Mouse (Mus musculus) lung, adult 18-20 months (tissue): ENCODE measurements around the gene Hnrnpdl.

Experiments used
- DNase-seq, 2 experiments: peaks; one replicate each; pipeline ENCODE4 v3.0.0; 2022; ENCODE audit warnings: mixed read lengths in 2 of 2

Gene Hnrnpdl

DNA sequence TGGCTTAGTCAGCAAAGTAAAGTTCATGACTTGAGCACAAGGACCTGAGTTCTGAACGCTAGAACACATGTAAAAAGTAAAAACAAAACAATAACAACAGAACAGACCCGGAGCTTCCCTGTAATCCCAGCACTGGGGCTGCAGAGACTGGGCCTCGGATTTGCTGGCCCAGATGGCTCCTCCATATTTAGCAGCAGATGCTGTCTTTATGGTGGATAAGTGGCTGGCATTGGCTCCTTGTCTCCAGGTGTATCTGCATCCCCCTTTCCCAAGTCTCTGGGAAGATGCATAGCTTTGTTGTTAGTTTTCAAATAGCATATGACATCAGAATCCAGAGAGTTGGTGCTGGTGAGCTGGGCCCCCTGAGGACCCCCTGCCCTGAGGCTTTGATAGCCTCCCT is 6.6 kb upstream of the Hnrnpdl start:
- no peak for DNase-seq

DNA sequence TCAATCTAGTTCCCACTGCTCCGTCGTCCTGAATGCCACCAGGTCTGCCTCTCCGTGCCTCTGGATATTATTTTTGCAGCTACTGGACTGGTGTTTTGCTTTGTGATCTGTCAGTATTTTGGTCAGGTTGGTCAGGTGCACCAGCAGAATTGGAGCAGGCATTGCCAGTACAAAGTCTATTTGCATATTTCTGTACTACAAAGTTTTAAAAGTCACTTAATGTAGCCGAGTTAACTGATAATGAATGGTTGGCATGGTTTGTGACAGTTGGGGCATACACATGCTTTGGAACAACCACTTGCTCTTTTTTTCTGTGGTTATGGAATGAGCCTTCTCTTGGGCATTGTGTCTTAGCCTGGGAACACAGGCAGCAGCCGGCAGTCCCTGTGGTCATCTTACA is 5.2 kb upstream of the Hnrnpdl start:
- no peak for DNase-seq

DNA sequence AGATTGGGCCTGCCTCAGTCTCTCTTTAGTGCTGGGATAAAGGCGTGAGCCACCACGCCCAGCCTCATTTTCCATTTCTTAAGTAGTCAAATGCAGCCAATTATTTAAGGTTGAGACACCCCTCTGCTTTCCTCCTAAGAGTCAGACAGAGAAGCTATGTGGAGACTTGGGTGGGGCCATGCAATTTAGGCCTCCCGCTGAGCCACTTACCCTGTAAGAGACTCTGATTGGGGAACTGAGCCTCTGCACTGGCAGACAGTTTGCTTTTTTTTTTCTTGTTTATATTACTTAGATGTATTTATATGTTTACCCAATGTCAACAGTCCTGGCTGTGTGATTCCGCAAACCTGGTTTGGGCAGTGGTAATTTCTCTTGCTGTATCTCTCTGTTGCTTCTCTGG is 4.6 kb upstream of the Hnrnpdl start:
- DNase-seq, result peak; percentile 17 to 27

DNA sequence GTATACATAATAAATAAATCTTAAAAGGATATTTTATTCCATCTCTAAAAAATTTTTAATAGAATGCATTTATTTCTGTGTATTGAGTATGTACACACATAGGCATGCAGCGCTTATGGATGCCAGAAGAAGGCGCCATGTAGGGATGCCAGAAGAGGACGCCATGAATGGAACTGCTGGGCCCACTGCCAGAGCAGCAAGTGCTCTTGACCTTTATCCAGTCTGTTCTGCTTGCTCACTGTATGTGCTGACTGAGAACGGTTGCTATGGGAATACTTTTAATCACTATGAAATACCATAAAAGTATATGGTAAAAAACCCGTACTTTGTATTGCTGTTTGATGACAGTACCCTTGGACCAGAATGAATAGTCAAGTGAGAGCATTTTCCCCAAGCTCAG is 3.9 kb upstream of the Hnrnpdl start:
- DNase-seq, result peak; percentile 84 to 90

DNA sequence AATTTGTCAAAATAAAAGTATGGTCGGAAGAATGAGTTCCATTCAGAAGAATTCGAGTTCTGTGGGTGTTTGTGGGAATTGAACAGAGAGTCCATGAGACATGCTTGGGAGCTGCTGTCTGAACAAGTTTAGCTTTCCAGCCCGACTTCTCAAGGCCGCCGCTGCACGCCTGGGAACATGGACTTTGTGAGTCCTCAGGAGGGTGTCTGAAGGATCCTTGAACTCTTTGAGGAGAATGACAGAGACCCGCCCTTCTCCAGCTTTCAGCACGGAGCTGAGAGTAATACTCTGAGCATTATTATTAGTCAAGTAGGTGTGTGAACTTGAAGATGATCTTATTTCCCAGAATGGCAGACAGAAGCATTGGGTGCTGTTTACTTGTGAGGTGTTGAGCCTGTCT is 3.0 kb upstream of the Hnrnpdl start:
- peak; percentile 21 to 43 for DNase-seq

DNA sequence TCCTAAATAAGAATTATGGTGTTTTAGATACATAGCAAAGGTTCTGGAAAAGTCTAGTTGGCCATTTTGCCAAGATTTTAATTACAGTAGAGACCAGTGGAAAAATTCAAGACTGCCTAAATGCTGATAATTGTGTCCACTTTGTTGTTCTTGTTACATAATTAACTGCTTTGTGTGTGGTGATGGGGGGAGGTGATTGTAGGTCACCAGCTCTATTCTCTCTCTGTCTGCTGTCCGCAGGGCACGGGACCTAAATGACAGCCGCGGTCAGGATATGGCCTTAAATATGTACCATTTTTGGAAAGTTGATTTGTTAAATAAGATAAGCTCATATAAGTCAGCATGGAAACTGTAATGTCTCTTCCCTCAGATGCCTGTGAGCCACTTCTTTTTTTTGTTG is 1.8 kb upstream of the Hnrnpdl start:
- DNase-seq, result no peak

DNA sequence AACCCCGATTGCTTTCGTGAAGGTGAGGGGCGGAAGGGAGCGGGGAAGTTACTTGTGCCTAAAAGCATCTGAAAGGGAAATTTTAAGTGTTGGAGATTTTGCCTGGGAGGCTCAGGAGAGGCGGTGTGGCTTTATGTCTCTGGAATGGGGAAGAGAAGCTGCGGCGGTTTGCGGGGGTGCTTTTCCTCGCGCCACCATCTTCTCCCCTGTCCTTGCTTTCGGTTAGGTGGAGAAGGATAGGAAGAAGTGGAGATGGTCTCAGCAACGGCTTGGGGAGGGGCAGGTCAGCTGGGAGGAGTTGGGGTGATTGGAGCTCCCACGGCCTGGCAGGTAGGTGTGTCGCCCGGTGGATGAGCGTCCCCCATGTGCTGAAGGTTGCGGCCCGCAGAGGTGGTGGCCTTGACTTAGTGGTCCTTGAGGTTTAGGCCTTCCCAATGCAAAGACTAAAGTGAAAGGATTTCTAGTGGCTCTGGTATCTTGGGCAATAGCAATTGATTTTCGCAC is 869 bp upstream of the Hnrnpdl start:
- DNase-seq, result peak; percentile 23 to 25

DNA sequence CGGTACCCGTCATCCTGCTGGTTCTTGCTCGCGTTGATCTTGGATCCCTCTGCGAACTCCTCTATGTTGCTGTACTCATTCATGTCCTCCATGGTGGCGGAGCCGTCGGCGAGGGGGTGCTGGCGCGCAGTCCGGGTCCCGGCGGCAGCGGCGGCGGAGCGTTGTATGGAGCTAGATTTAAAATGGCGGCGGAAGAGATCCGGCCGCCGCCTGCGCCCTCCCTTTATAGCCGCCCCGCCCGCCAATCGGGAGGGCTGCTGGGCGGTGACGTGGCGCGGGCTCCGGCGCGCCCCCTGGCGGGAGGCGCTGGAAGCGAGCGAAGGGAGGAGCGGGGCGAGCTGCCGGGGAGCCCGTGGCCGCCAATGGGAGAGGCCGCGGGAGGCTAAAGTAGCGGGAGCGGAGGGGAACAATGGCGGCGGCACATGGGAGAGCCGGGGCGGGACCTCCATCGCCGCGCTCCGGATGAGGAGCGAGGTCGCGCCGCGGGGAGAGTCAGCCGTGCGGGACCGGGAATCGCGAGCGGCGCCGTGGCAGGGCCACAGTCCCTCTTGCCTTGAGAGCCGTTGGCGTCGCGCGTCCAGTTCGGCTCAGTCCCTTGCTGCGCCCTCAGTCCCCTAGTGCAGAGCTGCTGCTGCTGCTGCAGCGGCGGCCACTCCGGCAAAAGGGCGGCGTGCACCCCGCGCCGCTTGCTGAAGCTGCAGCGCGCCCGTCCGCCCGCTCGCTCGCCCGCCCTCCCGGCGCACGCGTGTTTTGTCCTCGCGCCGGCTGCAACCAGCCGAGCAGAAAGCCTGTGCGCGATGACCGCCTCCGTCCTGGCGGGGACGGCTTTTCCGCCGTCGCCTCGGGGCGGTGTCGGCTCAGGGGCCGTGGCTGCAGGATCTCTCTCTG is 506 bp downstream of the Hnrnpdl start:
- peak; percentile 95 to 96 for DNase-seq

DNA sequence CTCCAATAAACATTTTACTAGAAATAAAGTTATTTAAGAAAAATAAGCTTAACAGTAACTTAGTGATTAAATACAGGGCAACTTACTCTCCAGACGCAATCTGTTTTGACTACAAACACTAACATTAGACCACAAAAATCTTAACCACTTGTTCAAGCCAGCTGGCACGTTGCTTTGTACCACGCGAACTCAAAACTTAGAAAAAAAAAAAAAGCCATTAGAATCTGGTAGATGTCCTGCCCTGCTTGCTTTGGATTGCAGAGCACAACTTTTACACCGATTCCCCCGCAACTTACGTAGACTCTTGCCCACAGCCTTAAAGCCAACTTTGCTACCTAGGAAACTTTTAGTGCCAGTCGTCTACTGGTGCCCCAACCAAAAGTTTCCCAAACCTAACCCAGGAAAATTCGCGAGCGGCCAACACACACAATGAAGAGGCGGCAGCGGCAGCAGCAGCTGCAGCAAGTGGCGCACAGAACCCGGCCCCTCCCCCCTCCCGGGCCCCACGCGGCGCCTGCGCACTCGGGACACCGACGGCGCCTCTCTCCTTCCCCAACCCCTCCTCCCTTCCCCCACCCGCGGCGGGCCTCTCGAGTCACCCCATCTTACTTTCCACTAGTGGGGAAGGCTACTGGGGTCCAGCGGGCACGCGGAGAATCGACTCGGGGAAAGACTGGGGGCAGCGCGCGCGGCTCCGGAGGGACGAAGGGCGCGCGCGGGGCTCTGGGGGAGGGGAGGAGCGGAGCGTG is 1.3 kb downstream of the Hnrnpdl start:
- DNase-seq, result peak; percentile 88 to 92

DNA sequence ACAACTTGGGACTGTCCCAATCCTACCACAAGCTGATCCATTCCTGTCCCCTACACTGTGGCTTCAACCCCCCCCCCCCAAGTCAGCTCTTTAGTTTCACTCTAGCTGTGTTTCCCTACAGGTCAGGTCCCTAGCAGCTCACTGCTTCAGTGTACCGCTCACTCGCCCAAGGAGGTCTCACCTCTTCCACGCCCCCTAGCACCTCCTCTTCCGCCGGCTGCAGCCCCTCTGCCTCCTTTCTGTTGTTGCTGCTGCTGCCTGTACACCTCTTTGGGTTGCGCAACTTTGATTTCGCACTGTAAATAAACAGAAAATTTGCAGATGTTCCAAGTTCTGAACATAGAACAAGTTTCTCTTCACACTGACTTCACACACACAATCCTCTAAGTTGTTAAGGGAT is 2.8 kb downstream of the Hnrnpdl start:
- peak; percentile 20 to 44 for DNase-seq

DNA sequence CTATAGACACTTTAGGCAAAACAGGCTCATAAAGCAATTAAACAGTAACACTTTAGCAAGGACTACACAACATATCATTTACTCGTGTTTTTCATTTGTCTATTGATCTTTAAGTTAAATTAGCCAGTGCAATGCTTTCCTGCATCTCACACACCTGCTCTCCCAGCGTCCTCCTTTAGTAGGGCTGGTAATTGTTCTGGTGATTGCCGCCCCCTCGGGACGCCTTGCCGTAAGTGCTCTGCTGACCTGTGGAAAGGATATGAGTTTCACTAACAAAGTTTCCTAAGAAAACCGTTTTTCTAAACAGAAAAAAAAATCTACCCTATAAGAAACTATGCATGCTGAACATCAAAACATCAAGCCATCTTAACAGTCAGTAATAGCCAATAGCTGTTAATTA is 3.5 kb downstream of the Hnrnpdl start:
- DNase-seq, result no peak

DNA sequence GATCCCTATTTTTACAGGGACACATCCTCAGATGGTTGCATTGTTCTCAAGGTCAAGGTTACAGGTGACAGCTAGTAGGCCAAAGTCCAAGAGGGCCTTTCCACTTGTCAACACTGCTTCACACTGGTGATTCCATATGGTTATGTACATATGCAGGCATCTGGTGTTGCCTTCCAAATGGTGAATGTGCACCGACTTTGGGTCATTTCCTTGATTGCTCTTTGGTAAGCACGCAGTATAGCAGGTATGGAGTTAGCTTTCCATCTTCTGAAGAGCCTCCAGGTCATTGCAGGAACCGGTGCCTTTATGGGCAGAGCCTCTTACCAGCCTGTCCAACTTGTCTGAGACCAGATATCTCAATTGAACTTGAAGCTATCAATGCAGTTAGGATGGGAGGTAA is 6.8 kb downstream of the Hnrnpdl start:
- no peak for DNase-seq

DNA sequence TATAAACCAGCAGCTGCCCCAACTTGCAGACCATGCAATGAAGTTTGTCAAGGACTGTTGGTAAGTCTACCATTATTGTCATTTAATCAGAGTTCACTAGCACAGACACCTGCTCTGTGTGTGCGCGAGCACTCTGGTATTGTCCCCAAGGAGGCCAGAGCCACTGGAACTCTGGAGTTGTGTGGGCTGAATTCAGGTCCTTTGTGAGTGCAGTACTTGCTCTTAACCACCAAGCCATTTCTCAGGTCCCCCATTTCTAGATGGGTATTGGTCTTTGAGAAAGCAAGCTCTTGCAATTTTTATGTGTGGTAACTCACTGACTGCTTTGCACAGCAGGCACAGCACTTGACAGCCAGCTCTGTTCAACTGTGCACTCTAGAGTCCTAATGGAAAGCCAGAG is 7.4 kb downstream of the Hnrnpdl start:
- no peak for DNase-seq

DNA sequence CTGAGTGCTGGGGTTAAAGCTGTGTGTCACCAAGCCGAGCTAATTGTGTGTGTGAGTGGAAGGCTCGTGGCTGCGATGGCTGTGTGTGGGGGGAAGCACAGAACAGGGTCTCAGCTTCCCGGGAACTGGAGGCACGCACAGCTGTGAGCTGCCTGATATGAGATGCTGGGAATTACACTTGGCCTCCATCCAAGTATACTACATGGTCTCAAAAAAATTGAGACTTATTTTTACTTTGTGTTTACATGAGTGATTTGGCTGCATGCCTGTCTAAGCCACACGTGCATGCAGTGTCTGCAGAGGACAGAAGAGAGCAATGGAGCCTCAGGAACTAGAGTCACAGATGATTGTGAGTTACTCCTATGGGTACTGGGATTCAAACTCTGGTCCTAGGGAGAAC is 9.4 kb downstream of the Hnrnpdl start:
- DNase-seq, result peak; percentile 11 to 20

DNA sequence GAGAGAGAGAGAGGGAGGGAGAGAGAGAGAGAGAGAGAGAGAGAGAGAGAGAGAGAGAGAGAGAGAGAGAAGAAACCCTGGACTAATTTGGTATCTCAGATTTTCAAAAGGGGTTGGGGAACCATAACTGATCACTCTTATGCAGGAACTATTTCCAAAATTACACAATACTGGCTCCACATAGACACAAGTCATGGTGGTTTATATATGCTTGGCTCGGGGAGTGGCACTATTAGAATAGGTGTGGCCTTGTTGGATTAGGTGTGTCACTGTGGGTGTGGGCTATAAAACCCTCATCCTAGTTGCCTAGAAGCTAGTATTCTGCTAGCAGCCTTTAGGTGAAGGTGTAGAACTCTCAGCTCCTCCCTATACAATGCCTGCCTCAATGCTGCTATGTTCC is 14.6 kb downstream of the Hnrnpdl start:
- no peak for DNase-seq

DNA sequence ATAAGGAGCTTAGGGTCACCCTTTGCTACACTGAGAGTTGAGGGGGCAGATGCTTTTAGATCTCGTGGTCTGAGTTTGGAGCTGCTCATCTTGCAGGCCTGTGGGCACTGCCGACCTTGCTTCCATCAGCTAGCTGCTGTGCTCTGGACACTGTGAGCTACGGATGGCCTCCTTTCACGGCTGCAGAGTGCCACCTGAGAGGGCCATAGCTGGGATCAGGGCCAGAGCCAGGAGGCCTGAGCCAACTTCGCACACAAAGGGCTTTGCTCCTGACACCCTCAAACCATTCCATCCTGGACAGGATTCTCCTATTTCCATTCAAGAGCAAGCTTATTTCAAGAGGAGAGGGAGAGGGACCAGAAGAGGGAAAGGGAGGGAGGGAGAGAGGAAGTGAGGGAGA is 15.1 kb downstream of the Hnrnpdl start:
- no peak for DNase-seq

DNA sequence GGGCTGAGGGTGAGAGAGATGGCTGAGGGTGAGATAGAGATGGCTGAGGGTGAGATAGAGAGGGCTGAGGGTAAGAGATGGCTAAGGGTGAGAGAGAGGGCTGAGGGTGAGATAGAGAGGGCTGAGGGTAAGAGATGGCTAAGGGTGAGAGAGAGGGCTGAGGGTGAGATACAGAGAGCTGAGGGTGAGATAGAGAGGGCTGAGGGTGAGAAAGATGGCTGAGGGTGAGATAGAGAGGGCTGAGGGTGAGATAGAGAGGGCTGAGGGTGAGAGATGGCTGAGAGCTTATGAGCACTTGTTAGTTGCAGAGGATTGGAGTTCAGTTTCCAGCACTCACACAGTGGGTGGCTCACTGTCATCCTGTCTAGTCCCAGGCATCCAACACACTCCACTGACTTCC is 19.4 kb downstream of the Hnrnpdl start:
- DNase-seq, result no peak

DNA sequence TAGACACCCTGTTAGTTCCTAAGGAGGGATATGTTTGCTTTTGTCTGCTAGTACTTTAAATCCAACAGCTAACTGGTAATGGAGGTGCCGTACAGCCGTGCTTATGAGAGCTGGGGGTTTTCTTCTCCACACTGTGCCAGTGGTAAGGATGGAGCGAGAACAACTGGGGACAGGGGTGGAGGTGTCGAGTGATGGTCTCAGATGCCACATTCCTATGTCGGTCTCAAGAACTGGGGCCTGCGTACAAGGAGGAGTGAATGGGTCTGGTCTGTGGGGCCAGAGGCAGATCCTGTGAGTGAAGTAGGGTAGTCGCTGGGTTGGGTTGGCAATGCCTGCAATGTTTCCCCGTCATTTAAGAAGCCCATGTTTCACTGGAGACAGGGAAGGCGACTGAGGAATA is 26.9 kb downstream of the Hnrnpdl start:
- no peak for DNase-seq

DNA sequence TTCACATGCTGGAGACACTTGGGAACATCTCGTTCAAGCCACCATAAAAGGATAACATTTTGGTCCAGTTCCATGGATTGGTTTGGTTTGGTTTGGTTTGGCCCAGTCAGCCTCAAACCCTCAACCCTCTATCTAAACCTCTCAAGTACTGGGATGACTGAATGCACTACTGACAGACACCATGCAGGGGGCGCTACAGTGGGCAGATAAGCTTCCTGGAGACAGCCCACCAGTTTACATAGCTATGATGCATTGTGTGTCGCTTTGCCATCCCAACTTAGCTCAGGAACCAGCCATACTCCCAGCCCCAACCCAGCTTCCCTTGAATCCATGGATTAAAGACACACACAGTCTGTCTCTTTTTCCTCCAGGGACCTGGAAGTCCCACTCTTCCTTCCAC is 31.0 kb downstream of the Hnrnpdl start:
- DNase-seq, result no peak

DNA sequence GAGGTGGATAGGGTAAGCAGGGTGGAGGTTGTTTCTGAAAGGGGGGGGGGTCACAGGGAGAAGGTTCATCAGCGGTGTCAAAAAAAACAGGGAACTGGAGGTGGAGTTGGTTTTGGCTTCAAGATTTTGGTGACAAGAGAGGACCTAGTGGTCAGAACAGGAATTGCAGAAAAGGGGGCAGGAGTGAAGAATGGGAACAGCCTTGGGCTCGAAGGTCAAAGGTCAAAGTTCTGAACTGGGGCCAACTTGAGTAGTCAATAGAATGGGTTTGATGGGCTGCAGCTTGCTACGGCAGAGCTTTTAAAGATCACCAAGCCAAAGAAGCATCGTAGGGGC is 32.5 kb downstream of the Hnrnpdl start:
- DNase-seq, result no peak

DNA sequence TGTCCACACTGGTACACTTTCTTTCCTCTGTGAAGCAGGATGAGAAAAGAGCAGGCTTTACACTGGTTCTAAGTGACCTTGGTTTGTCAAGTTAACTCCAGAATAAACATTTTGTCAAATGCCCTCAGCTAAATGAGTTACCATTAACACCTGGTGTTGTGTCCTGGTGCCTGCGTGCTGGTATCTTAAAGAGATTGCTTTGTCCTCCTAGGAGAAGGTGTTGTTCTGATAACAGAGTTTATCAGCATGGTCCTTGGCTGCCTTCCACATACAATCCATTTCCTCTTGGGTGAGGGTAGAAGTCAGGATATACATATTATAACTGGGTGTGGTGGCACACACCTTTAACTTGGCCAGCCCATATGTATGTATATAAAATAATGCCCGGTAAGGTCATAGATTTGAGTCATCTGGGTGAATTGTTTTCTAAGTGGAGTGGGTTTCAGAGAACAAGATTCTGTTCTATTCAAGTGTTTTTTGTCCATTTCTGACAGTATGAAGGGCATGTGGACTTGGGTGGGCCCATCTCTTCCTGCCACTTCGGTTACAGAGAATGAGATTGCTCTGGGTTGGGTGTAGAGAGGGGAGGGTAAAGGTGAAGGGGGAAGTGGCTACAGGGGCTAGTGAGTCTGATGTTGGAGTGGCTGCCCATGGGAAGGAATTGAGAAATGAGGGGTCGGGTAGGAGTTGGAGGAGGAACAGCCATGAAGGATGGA is 33.0 kb downstream of the Hnrnpdl start:
- no peak for DNase-seq

DNA sequence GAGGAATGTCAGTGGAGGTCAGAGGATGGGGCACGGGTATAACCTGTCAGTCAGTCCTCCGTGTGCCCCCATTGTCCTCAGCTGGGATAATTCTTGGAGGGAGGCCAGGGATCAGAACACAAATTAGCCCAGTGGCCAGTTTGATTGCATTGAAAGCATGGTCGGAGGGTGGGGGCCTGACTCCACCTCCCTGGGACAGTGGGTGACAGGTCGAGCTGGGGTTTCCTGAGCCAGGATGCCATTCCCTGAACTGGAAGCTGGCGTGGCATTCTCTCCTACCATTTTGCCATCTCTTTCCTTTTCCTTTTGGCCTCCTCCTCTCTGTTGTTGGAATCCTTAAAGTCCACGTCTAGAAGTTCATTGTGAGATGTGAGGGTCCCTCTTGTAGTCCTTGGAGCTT is 33.6 kb downstream of the Hnrnpdl start:
- DNase-seq, result no peak

DNA sequence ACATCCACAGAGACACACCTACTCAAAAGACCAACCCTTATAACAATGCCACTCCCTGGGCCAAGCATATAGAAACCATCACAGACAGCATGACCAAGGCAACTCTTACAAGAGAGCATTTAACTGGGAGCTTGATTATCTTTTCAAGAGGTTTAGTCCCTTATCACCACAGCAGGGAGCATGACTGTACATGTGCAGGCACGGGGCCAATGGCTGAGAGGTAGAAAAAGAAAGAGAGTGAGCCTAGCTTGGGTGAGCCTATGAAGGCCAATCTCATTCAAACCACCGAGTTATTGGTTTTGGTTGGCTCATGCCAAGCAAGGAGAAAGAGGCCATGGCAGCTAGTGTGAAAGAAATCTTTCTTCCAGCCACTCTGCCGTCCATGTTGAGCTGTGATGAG is 34.0 kb downstream of the Hnrnpdl start:
- no peak for DNase-seq

DNA sequence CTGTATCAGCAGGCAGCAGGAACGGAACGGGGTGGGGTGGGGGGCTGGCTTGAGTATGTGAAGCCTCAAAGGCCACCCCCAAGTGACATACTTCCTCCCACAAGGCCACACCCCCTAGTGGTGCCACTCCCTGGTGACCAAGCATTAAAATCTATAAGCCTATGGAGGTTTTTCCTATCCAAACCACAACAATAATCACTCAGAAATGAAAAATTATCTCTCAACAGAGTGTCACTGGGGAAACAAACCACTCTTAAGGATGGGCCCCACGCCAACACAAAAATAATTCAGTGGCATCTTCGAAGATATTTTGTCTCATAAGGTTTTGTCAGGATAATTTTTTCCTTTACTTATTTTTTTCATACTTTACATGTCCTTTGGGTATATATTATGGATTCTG is 35.6 kb downstream of the Hnrnpdl start:
- no peak for DNase-seq
